Mouse (Mus musculus) common myeloid progenitor, adult 5-6 weeks (primary cell): ENCODE measurements at regions not wholly inside any gene's neighbourhood (a gene's known extent, or its start where the extent isn't known, plus 50 kb on each side); places are given as distances from the start of the nearest gene placed in this dataset.

Experiments
- ATAC-seq: replicated peaks from 2 replicates; pipeline ENCODE4 v1.8.0; 2016; ENCODE audit warnings: low read depth, mild to moderate bottlenecking, moderate TSS enrichment, inconsistent platforms; ENCODE audit not compliant: poor library complexity, severe bottlenecking

DNA sequence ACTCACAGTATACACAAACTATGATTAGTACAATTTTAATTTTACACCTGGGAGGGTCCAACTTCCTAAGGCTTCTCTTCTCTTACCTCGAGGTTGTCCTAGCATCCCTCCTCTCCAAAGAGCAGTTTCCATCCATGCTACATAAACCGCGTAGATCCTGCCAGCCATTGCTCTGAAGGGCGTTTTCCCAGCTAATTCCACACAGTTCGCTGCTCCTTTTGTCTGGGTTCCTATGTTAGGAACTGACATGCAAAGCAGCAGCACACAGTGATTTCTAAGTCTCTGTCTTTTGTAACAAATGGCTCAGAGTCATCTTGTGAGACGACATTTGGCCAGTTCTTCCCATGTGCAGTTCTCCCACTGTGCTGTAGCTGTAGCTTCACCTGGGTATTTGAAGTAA, 80.7 kb upstream of the Hhip start:
- ATAC-seq: no peak

- ATAC-seq: no peak
These were observed 62.7 kb upstream of the Hhip start for GRCm38 (mm10) chr8:80120378-80120965.

- no peak for ATAC-seq
These were observed 59.5 kb upstream of the Hhip start for GRCm38 (mm10) chr8:80117328-80117727.
